Mouse (Mus musculus) bone marrow macrophage, adult 2 months (primary cell): Measurements from ENCODE around the gene Fkbp8. TPM values are rescaled to one million over a fixed set of nuclear protein-coding genes. Genes with fewer than 3 reads are reported as not detected.

ENCODE experiments used
- H3K27ac ChIP-seq: 2 replicates; pipeline ENCODE4 v1.5.1; 2012; ENCODE audit warnings: low read depth, low read length; ENCODE audit not compliant: insufficient read depth
- H3K4me1 ChIP-seq: 2 replicates; pipeline ENCODE4 v1.6.1; 2012; ENCODE audit warnings: low read length; ENCODE audit not compliant: control insufficient read depth, insufficient read depth
- H3K4me3 ChIP-seq: 2 replicates; pipeline ENCODE4 v1.5.1; 2012; ENCODE audit warnings: mild to moderate bottlenecking, low read length, moderate library complexity; ENCODE audit not compliant: insufficient read depth
- CTCF ChIP-seq: IDR thresholded peaks from 2 replicates; pipeline ENCODE4 v1.5.1; 2012; ENCODE audit warnings: low read depth, mild to moderate bottlenecking, low read length, moderate library complexity
- POLR2A ChIP-seq: IDR thresholded peaks from 2 replicates; pipeline ENCODE4 v1.6.1; 2012; ENCODE audit warnings: mild to moderate bottlenecking, low read depth, low read length, borderline replicate concordance
- polyA plus RNA-seq: library from polyadenylated mRNA; stranded (reverse); fragments of >200 nt; gene quantifications from 2 replicates; pipeline ENCODE4 v1.2.4, GENCODE M21; 2012; ENCODE audit not compliant: missing spikeins, insufficient read depth, insufficient read length

Gene Fkbp8
- polyA plus RNA-seq, 1 experiment = 163 TPM

GRCm38 (mm10) chr8:70558334-70558733, 30.8 kb downstream of the Fkbp8 start:
- no peak overlapping the region for H3K27ac ChIP-seq
- H3K4me3 ChIP-seq = no peak overlapping the region

GRCm38 (mm10) chr8:70558983-70559382, 31.5 kb downstream of the Fkbp8 start:
- no peak overlapping the region for H3K4me3 ChIP-seq
- no peak overlapping the region for H3K27ac ChIP-seq
- peaks cover 61% of the 10 kb centered on the region for H3K4me1 ChIP-seq
- TF ChIP-seq POLR2A = no peak
- TF ChIP-seq CTCF = no peak; the same call in 1 of the 2 replicates

More at GRCm38 (mm10) chr8:70558334-70558733, 30.8 kb downstream of the Fkbp8 start:
- TF ChIP-seq CTCF (no peak), POLR2A (no peak)
- H3K4me1 ChIP-seq = peaks cover 63% of the 10 kb centered on the region

- TF ChIP-seq POLR2A = no peak
- 0 out of 2 replicates have a peak, but pooled peaks have one; percentile 25 for TF ChIP-seq CTCF
- Histone ChIP-seq H3K27ac (peak overlapping the region; percentile 80), H3K4me1 (peaks cover 62% of the 10 kb centered on the region), H3K4me3 (peak overlapping the region; percentile 14; the same call in 1 of the 2 replicates)
Observed at GRCm38 (mm10) chr8:70560096-70560495, 32.6 kb downstream of the Fkbp8 start.

- no peak for TF ChIP-seq CTCF
- TF ChIP-seq POLR2A = no peak
- Histone ChIP-seq H3K27ac (peak overlapping the region; percentile 80), H3K4me3 (peak overlapping the region; percentile 14), H3K4me1 (peaks cover 63% of the 10 kb centered on the region)
Observed at GRCm38 (mm10) chr8:70560564-70560963, 33.0 kb downstream of the Fkbp8 start.

- peaks cover 65% of the 10 kb centered on the region for H3K4me1 ChIP-seq
- no peak for TF ChIP-seq POLR2A
- TF ChIP-seq CTCF = no peak
- H3K27ac ChIP-seq = peak overlapping the region; percentile 80
- no peak overlapping the region for H3K4me3 ChIP-seq
Observed at GRCm38 (mm10) chr8:70561357-70561756, 33.8 kb downstream of the Fkbp8 start.

- TF ChIP-seq POLR2A (no peak), CTCF (no peak)
- peak overlapping the region; percentile 80 for H3K27ac ChIP-seq
- H3K4me1 ChIP-seq = peaks cover 65% of the 10 kb centered on the region
- no peak overlapping the region for H3K4me3 ChIP-seq
Observed at GRCm38 (mm10) chr8:70561809-70562535, 34.4 kb downstream of the Fkbp8 start.

GRCm38 (mm10) chr8:70562802-70563201, 35.3 kb downstream of the Fkbp8 start:
- H3K27ac ChIP-seq = peak overlapping the region; percentile 49
- TF ChIP-seq POLR2A (no peak), CTCF (no peak)
- peaks cover 65% of the 10 kb centered on the region for H3K4me1 ChIP-seq
- H3K4me3 ChIP-seq = no peak overlapping the region

- TF ChIP-seq CTCF = no peak
- no peak for TF ChIP-seq POLR2A
- Histone ChIP-seq H3K4me3 (no peak overlapping the region), H3K27ac (no peak overlapping the region), H3K4me1 (peaks cover 59% of the 10 kb centered on the region)
Observed at GRCm38 (mm10) chr8:70563763-70564387, 36.4 kb downstream of the Fkbp8 start.

GRCm38 (mm10) chr8:70564696-70565235, 37.2 kb downstream of the Fkbp8 start:
- H3K27ac ChIP-seq = no peak overlapping the region
- peaks cover 56% of the 10 kb centered on the region for H3K4me1 ChIP-seq
- TF ChIP-seq POLR2A = no peak
- no peak for TF ChIP-seq CTCF
- no peak overlapping the region for H3K4me3 ChIP-seq

- H3K27ac ChIP-seq = no peak overlapping the region
- H3K4me1 ChIP-seq = peaks cover 58% of the 10 kb centered on the region
- no peak overlapping the region for H3K4me3 ChIP-seq
- no peak for TF ChIP-seq POLR2A
- no peak for TF ChIP-seq CTCF
Observed at GRCm38 (mm10) chr8:70565561-70565960, 38.0 kb downstream of the Fkbp8 start.
